Mouse (Mus musculus): ENCODE measurements around the gene Ambn. TPM values are rescaled to one million over a fixed set of nuclear protein-coding genes. Genes with fewer than 3 reads are reported as not detected.
"Not testable (repeated sequence)": the region's sequence is repeated elsewhere in the genome, so short reads cannot be mapped to it uniquely, and the experiment has no call there.

The Ambn gene
- polyA plus RNA-seq (2014; fragmentation: Nextera tagmentation; extraction: Ambion mirVana): not detected in 2 replicates

- H3K4me2 ChIP-seq (replicated peaks): no peak within 1 kb of the TSS
- H3K9ac ChIP-seq: no peak within 1 kb of the TSS
- ATAC-seq (ENCODE audit: low FRiP score): no peak
- H3K4me3 ChIP-seq (replicated peaks; ENCODE audit: low read length): no peak within 1 kb of the TSS
- no peaks in the 10 kb centered on the region for H3K4me1 ChIP-seq (replicated peaks; ENCODE audit: control insufficient read depth, insufficient read depth, low read length)
- no peak for DNase-seq (ENCODE audit: low spot score)
- H3K27ac ChIP-seq: no peak within 1 kb of the TSS
- no peaks in the 10 kb centered on the region for H3K27me3 ChIP-seq (ENCODE audit: control insufficient read depth, insufficient read depth, low read length)
- no peaks in the 10 kb centered on the region for H3K36me3 ChIP-seq (replicated peaks; ENCODE audit: control insufficient read depth, insufficient read depth)
- no peaks in the 10 kb centered on the region for H3K9me3 ChIP-seq (ENCODE audit: control insufficient read depth, low read length)
- WGBS: 93% methylated on average over 3 of the region's 3 CpGs
These were observed at the start of gene Ambn for GRCm38 (mm10) chr5:88455691-88456090. TSS of gene Ambn (plus strand) at chr5:88455991.

DNA sequence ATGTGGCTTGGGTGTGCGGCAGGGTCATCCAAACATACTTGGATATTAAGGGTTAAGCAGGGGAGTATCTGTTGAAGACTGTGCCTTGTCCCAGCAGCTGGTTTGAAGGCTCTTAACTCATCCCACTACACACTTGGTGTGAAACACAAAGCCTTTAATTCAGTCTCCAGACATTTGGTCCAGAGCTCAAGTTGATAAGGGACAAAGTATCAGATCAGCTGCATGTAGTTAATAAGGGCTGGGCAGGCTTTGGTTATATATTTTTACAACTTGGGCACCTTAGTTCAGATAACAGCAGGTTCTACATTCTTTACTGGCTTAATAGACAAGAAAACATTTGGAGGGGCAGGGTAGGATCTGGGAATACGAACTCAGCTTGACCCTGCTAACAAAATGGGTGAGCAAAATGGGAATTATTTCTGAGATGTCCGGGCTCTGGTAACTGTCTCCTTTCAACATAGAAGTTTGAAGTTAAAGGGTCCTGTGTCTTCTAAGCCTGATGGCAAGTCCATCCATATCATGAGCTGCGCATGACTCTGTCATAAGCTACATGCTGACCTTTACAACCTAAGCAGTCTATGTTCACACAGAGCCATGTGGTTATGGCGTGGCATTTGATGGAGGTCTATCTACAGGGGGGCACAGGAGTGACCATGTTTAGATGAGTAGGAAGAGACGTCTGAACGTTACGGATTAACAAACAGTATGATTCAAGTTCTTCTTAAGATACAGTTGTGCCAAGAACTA, 35.3 kb upstream of the Ambn start:
- Histone ChIP-seq H3K9me3 (ENCODE audit: control insufficient read depth, low read length) (no peaks in the 10 kb centered on the region), H3K4me2 (replicated peaks) (no peak overlapping the region), H3K27ac (no peak overlapping the region), H3K36me3 (replicated peaks; ENCODE audit: control insufficient read depth, insufficient read depth) (no peaks in the 10 kb centered on the region), H3K9ac (no peak overlapping the region), H3K4me3 (replicated peaks; ENCODE audit: low read length) (no peak overlapping the region), H3K27me3 (ENCODE audit: control insufficient read depth, insufficient read depth, low read length) (no peaks in the 10 kb centered on the region), H3K4me1 (replicated peaks; ENCODE audit: control insufficient read depth, insufficient read depth, low read length) (no peaks in the 10 kb centered on the region)
- no peak for ATAC-seq (ENCODE audit: low FRiP score)
- no peak for DNase-seq (ENCODE audit: low spot score)
- WGBS: 93% methylated on average over 8 of the region's 8 CpGs

- not testable (repeated sequence) for H3K36me3 ChIP-seq (replicated peaks; ENCODE audit: control insufficient read depth, insufficient read depth); H3K4me3 ChIP-seq (replicated peaks; ENCODE audit: low read length); H3K4me2 ChIP-seq (replicated peaks); H3K27ac ChIP-seq; H3K9me3 ChIP-seq (ENCODE audit: control insufficient read depth, low read length); H3K27me3 ChIP-seq (ENCODE audit: control insufficient read depth, insufficient read depth, low read length); H3K4me1 ChIP-seq (replicated peaks; ENCODE audit: control insufficient read depth, insufficient read depth, low read length); ATAC-seq (ENCODE audit: low FRiP score); DNase-seq (ENCODE audit: low spot score); H3K9ac ChIP-seq
- WGBS: 77% methylated on average over 2 of the region's 2 CpGs
These were observed 30.9 kb upstream of the Ambn start for GRCm38 (mm10) chr5:88424892-88425291.

DNA sequence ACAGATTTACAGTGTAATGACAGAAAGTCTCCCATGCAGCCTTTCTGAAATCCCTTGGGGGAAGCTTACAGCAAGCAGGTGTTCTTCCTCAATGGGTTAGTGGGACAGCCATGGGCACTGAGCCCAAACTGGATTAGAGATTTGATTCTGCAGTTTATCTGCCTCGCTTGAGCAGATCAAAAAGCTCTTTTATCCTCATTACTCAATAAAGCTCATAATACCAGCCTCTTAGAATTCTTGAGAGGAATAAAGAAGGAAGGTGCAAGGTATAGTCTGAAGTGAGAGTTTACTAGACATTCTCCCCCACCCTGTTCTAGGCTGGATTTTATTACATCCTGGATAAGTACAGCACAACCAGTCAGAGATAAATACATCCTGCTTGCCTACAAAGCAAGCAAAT, 29.0 kb upstream of the Ambn start:
- Histone ChIP-seq H3K27me3 (ENCODE audit: control insufficient read depth, insufficient read depth, low read length) (no peaks in the 10 kb centered on the region), H3K27ac (no peak overlapping the region), H3K4me3 (replicated peaks; ENCODE audit: low read length) (no peak overlapping the region), H3K36me3 (replicated peaks; ENCODE audit: control insufficient read depth, insufficient read depth) (no peaks in the 10 kb centered on the region), H3K4me2 (replicated peaks) (no peak overlapping the region), H3K4me1 (replicated peaks; ENCODE audit: control insufficient read depth, insufficient read depth, low read length) (no peaks in the 10 kb centered on the region), H3K9ac (no peak overlapping the region), H3K9me3 (ENCODE audit: control insufficient read depth, low read length) (no peaks in the 10 kb centered on the region)
- whole genome bisulfite sequencing: 73% methylated on average over 1 of the region's 1 CpGs
- DNase-seq (ENCODE audit: low spot score) (no peak), ATAC-seq (ENCODE audit: low FRiP score) (no peak)

- ATAC-seq (ENCODE audit: low FRiP score): no peak
- WGBS: 92% methylated on average over 2 of the region's 2 CpGs
- H3K4me3 ChIP-seq (replicated peaks; ENCODE audit: low read length): no peak overlapping the region
- H3K4me2 ChIP-seq (replicated peaks): no peak overlapping the region
- peak; percentile 14 for DNase-seq (ENCODE audit: low spot score)
- H3K36me3 ChIP-seq (replicated peaks; ENCODE audit: control insufficient read depth, insufficient read depth): no peaks in the 10 kb centered on the region
- H3K4me1 ChIP-seq (replicated peaks; ENCODE audit: control insufficient read depth, insufficient read depth, low read length): no peaks in the 10 kb centered on the region
- no peaks in the 10 kb centered on the region for H3K27me3 ChIP-seq (ENCODE audit: control insufficient read depth, insufficient read depth, low read length)
- no peak overlapping the region for H3K9ac ChIP-seq
- no peaks in the 10 kb centered on the region for H3K9me3 ChIP-seq (ENCODE audit: control insufficient read depth, low read length)
- no peak overlapping the region for H3K27ac ChIP-seq
These were observed 11.7 kb downstream of the Ambn start for GRCm38 (mm10) chr5:88467471-88467870.

GRCm38 (mm10) chr5:88468807-88469704, 13.3 kb downstream of the Ambn start:
- Histone ChIP-seq H3K27me3 (ENCODE audit: control insufficient read depth, insufficient read depth, low read length) (no peaks in the 10 kb centered on the region), H3K4me2 (replicated peaks) (no peak overlapping the region), H3K36me3 (replicated peaks; ENCODE audit: control insufficient read depth, insufficient read depth) (no peaks in the 10 kb centered on the region), H3K9me3 (ENCODE audit: control insufficient read depth, low read length) (no peaks in the 10 kb centered on the region), H3K9ac (no peak overlapping the region), H3K4me3 (replicated peaks; ENCODE audit: low read length) (no peak overlapping the region), H3K4me1 (replicated peaks; ENCODE audit: control insufficient read depth, insufficient read depth, low read length) (no peaks in the 10 kb centered on the region), H3K27ac (no peak overlapping the region)
- WGBS: 92% methylated on average over 4 of the region's 4 CpGs
- peak; percentile 16 for DNase-seq (ENCODE audit: low spot score)
- ATAC-seq (ENCODE audit: low FRiP score): no peak

DNA sequence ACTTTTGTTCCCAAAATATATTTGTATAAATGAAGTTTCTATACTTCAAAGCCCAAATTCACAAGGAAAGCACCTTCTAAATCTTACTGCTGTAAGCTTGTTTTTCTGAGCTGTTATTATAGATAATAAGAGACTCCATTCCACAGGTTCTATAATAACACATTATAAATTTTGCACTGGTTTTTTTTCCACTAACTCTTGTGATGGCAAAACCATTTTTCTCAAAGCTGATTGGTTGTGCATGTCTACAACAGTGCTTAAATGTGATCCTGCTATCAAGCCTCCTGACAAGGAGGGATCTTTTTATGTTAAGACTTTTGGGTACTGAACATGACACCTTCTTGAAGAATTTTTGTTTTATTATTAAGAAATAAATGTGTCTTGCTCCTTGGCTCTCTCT, 31.9 kb downstream of the Ambn start, which contains the start of gene Enam:
Gene Enam (plus strand): TSS at position 301 of the 400 bp plus-strand sequence.
- H3K9me3 ChIP-seq (ENCODE audit: control insufficient read depth, low read length): no peaks in the 10 kb centered on the region
- H3K27me3 ChIP-seq (ENCODE audit: control insufficient read depth, insufficient read depth, low read length): no peaks in the 10 kb centered on the region
- H3K4me1 ChIP-seq (replicated peaks; ENCODE audit: control insufficient read depth, insufficient read depth, low read length): no peaks in the 10 kb centered on the region
- no peak within 1 kb of the TSS for H3K4me2 ChIP-seq (replicated peaks)
- H3K4me3 ChIP-seq (replicated peaks; ENCODE audit: low read length): no peak within 1 kb of the TSS
- ATAC-seq (ENCODE audit: low FRiP score): no peak
- no peak for DNase-seq (ENCODE audit: low spot score)
- H3K9ac ChIP-seq: no peak within 1 kb of the TSS
- H3K27ac ChIP-seq: no peak within 1 kb of the TSS
- H3K36me3 ChIP-seq (replicated peaks; ENCODE audit: control insufficient read depth, insufficient read depth): no peaks in the 10 kb centered on the region

DNA sequence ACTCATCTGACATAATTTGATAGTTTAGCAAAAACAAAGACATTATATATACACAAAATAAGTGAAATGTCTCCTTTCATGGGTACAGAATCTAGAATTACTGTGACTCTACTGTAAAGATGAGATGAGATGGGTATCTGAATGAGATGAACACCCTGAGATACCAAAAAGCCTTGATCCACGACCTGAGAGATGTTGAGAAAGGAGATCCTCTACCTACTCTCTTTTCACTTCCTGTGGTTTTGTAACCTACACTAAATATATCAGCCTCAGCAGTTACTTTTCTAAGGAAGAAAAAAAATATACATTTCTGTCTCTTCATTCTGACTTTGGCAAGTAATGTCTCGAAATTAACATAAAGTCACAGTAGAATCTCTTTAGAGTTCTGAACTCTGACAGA, 33.2 kb downstream of the Ambn start:
- H3K36me3 ChIP-seq (replicated peaks; ENCODE audit: control insufficient read depth, insufficient read depth): no peaks in the 10 kb centered on the region
- no peaks in the 10 kb centered on the region for H3K4me1 ChIP-seq (replicated peaks; ENCODE audit: control insufficient read depth, insufficient read depth, low read length)
- 79% methylated on average over 2 of the region's 2 CpGs for WGBS
- ATAC-seq (ENCODE audit: low FRiP score): no peak
- no peak overlapping the region for H3K4me3 ChIP-seq (replicated peaks; ENCODE audit: low read length)
- H3K27me3 ChIP-seq (ENCODE audit: control insufficient read depth, insufficient read depth, low read length): no peaks in the 10 kb centered on the region
- no peak for DNase-seq (ENCODE audit: low spot score)
- no peak overlapping the region for H3K27ac ChIP-seq
- H3K4me2 ChIP-seq (replicated peaks): no peak overlapping the region
- no peaks in the 10 kb centered on the region for H3K9me3 ChIP-seq (ENCODE audit: control insufficient read depth, low read length)
- H3K9ac ChIP-seq: no peak overlapping the region

- ATAC-seq (ENCODE audit: low FRiP score) (no peak), DNase-seq (ENCODE audit: low spot score) (peak; percentile 23)
- Histone ChIP-seq H3K4me3 (replicated peaks; ENCODE audit: low read length) (no peak overlapping the region), H3K9ac (no peak overlapping the region), H3K4me2 (replicated peaks) (no peak overlapping the region), H3K9me3 (ENCODE audit: control insufficient read depth, low read length) (no peaks in the 10 kb centered on the region), H3K4me1 (replicated peaks; ENCODE audit: control insufficient read depth, insufficient read depth, low read length) (no peaks in the 10 kb centered on the region), H3K27ac (no peak overlapping the region), H3K27me3 (ENCODE audit: control insufficient read depth, insufficient read depth, low read length) (no peaks in the 10 kb centered on the region), H3K36me3 (replicated peaks; ENCODE audit: control insufficient read depth, insufficient read depth) (no peaks in the 10 kb centered on the region)
- 48% methylated on average over 5 of the region's 5 CpGs for WGBS
These were observed 35.3 kb downstream of the Ambn start for GRCm38 (mm10) chr5:88491111-88491510.

Data from hindbrain, embryonic 14.5 days (tissue).